Mouse (Mus musculus): Measurements from ENCODE around the gene Rimbp3.

- TF ChIP-seq GATA1 (IDR thresholded peaks at IDR 0.05; ENCODE audit: low read length): no peak
- TF ChIP-seq TAL1 (IDR thresholded peaks at IDR 0.05; ENCODE audit: low read length): no peak
Measured at GRCm38 (mm10) chr16:17220127-17220733, 11.8 kb downstream of the Rimbp3 start.
